Mouse (Mus musculus) ES-Bruce4 (cell line): ENCODE data around the gene Atp11a. TPM values are rescaled to one million over a fixed set of nuclear protein-coding genes. Genes with fewer than 3 reads are reported as not detected.

ENCODE experiments used
- H3K27ac ChIP-seq: 2 replicates; pipeline ENCODE4 v1.5.1; 2012; ENCODE audit warnings: low read length, inconsistent platforms; ENCODE audit not compliant: insufficient read depth
- H3K27me3 ChIP-seq: 2 replicates; pipeline ENCODE4 v1.6.1; 2012; ENCODE audit warnings: mild to moderate bottlenecking, low read length, inconsistent platforms; ENCODE audit not compliant: control insufficient read depth, poor library complexity, insufficient read depth, severe bottlenecking
- H3K36me3 ChIP-seq: 2 replicates; pipeline ENCODE4 v1.6.1; 2012; ENCODE audit warnings: inconsistent platforms, mild to moderate bottlenecking, low read length, moderate library complexity; ENCODE audit not compliant: control insufficient read depth, poor library complexity, insufficient read depth, severe bottlenecking
- H3K4me1 ChIP-seq: one replicate; pipeline ENCODE4 v1.8.1; 2011; ENCODE audit warnings: low read length; ENCODE audit not compliant: control insufficient read depth, insufficient read depth
- H3K4me3 ChIP-seq: 2 replicates; pipeline ENCODE4 v1.5.1; 2011; ENCODE audit warnings: low read depth, mild to moderate bottlenecking, low read length
- H3K9ac ChIP-seq: 2 replicates; pipeline ENCODE4 v1.6.1; 2012; ENCODE audit warnings: low read depth, mild to moderate bottlenecking, inconsistent platforms; ENCODE audit not compliant: poor library complexity, severe bottlenecking
- H3K9me3 ChIP-seq: replicated peaks from 2 replicates; pipeline ENCODE4 v1.6.1; 2012; ENCODE audit warnings: mild to moderate bottlenecking, low read length, inconsistent platforms; ENCODE audit not compliant: control insufficient read depth, poor library complexity, insufficient read depth, severe bottlenecking
- CTCF ChIP-seq: IDR thresholded peaks from one replicate; pipeline ENCODE4 v1.8.1; 2011; ENCODE audit warnings: low read depth, low read length
- EP300 ChIP-seq: IDR thresholded peaks from 2 replicates; pipeline ENCODE4 v1.6.1; 2011; ENCODE audit warnings: low read depth, low read length; ENCODE audit not compliant: insufficient read depth
- POLR2A ChIP-seq: IDR thresholded peaks from one replicate; pipeline ENCODE4 v1.8.1; 2011; ENCODE audit warnings: low read length; ENCODE audit not compliant: insufficient read depth
- polyA plus RNA-seq: library from polyadenylated mRNA; stranded (reverse); fragments of >200 nt; gene quantifications from 2 replicates; pipeline ENCODE4 v1.2.4, GENCODE M21; 2011; ENCODE audit warnings: low read depth; ENCODE audit not compliant: missing spikeins, insufficient read depth, insufficient read length

Atp11a gene
- polyA plus RNA-seq, 1 experiment: 58.5 TPM

DNA sequence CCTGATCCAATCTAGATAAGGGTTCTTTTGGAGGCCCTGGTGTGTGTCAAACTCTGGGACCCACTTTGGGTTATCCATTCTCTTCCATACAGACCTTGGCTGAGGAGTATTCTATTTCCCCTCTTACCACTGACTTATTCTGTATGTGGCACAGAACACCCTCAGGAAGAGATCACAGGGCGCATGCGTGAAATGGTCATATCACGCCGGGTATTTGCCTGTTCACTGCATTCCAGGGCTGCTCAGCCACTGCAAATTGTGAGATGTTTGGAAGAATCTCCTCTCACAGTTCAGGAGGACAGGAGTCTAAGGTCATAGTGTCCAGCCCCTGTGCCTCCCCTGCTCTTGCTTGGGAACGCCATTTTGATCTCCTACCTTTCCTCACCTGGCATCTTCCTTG is 113.8 kb downstream of the Atp11a start:
- Histone ChIP-seq H3K9me3 (no peaks in the 10 kb centered on the region), H3K4me3 (no peak overlapping the region), H3K36me3 (no peaks in the 10 kb centered on the region), H3K27me3 (no peaks in the 10 kb centered on the region), H3K27ac (peak overlapping the region; percentile 68), H3K9ac (no peak overlapping the region), H3K4me1 (peaks cover 12% of the 10 kb centered on the region)
- TF ChIP-seq EP300 (no peak), POLR2A (no peak), CTCF (no peak)

DNA sequence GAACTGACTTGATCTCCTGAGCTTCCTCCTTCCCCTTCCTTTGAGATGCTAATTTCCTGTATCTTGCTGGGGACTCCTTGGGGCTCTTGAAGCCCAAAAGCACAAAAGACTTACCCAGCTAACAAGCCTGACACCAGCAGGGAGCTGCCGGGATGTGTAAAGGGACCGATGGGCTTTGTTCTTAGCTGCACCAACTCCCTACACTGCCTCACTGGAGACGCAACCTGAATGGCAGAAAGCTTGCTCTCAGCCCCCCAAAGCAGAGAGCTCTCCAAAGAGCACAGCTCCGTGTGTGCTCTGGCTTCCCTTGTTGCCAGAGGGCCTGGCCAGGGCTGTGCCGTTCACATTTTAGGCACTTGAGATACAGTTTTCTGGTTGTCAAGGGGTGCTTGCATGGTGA is 114.6 kb downstream of the Atp11a start:
- TF ChIP-seq POLR2A: no peak
- TF ChIP-seq EP300: peak; percentile 75
- Histone ChIP-seq H3K4me3 (no peak overlapping the region), H3K9ac (no peak overlapping the region), H3K27ac (peak overlapping the region; percentile 90), H3K4me1 (peaks cover 12% of the 10 kb centered on the region), H3K9me3 (no peaks in the 10 kb centered on the region), H3K27me3 (no peaks in the 10 kb centered on the region), H3K36me3 (no peaks in the 10 kb centered on the region)

GRCm38 (mm10) chr8:12872983-12873356 is 116.2 kb downstream of the Atp11a start:
- H3K4me3 ChIP-seq: peak overlapping the region; percentile 63
- H3K36me3 ChIP-seq: no peaks in the 10 kb centered on the region
- peaks cover 12% of the 10 kb centered on the region for H3K4me1 ChIP-seq
- no peaks in the 10 kb centered on the region for H3K27me3 ChIP-seq
- peak overlapping the region; percentile 28; the same call in 1 of the 2 replicates for H3K9ac ChIP-seq
- H3K9me3 ChIP-seq: no peaks in the 10 kb centered on the region
- peak overlapping the region; percentile 65 for H3K27ac ChIP-seq
- TF ChIP-seq EP300: 0 out of 2 replicates have a peak, but pooled peaks have one; percentile 70
- TF ChIP-seq CTCF: no peak

DNA sequence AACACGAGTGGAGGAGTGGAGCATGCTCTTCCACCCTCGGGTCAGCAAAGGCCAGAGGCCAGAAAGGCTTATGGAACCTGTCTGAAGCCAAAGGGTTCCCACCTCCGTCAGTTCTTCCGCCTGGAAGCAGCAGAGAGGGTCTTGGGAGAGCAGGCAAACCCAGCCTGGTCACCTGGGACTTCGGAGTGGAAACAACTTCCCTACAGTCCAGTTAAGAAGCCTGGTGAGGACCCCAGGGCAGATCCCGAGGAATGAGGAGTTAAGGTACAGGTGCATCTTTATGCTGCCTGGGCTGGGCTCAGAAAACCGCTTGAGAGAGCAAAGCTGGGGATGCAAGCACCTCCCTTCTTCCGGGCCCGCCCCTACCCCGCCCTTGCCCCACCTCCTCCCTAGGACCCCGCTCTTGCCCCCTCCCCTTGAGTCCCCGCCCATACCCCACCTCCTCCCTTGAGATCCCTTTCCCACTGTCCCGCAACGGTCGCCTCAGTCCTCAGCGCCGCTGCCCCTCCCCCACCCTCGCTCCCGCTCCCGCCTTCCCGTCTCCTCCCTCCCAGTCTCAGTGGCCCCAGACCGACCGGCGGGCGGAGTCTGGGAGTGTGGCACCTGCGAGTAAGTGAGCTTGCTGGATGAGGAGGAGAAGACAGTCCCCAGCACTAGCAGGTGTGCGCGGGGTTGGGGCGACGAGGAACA is 116.7 kb downstream of the Atp11a start, which contains the start of gene Mcf2l:
Gene Mcf2l, plus strand, starts transcription at position 450 of the 690 bp plus-strand sequence.
- Histone ChIP-seq H3K9me3 (no peaks in the 10 kb centered on the region), H3K4me1 (peaks cover 12% of the 10 kb centered on the region), H3K4me3 (peak within 1 kb of the TSS; percentile 75), H3K36me3 (no peaks in the 10 kb centered on the region), H3K9ac (peak within 1 kb of the TSS; percentile 41), H3K27me3 (no peaks in the 10 kb centered on the region), H3K27ac (peak within 1 kb of the TSS; percentile 65)
- TF ChIP-seq CTCF (no peak), EP300 (peak; percentile 66), POLR2A (peak; percentile 36)

DNA sequence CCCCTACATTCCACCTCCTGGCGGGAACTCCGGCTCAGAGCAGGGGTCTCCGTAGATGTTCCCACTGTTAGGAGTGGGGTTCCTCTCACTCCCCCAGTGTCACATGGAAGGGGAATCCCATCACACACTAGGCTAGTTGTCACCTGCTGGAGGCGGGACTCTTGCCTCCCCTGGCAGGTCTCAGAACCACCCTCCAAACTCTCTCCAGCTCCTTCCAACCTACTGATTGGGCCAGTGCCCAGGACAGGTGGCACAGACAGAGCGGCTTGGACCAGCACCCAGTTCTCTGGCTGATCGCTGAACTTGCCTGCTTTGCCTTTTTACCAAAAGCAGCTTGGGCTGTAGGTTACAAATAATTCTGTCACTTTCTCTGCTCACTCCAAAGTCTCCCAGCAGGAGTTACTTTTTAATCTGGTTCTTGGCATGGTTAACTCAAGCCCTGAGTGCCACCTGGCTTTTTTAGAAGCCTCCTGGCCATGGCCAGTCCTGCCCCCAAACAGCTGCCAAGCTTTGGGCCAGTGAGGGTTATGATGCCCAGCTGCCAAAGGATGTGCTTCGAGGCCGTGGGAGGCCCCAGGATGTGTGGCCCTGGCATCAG is 117.5 kb downstream of the Atp11a start:
- Histone ChIP-seq H3K9me3 (no peaks in the 10 kb centered on the region), H3K27me3 (no peaks in the 10 kb centered on the region), H3K36me3 (no peaks in the 10 kb centered on the region), H3K4me1 (peaks cover 12% of the 10 kb centered on the region), H3K9ac (peak overlapping the region; percentile 41), H3K4me3 (peak overlapping the region; percentile 75), H3K27ac (peak overlapping the region; percentile 22)
- TF ChIP-seq POLR2A (no peak), CTCF (no peak), EP300 (no peak)

- no peak overlapping the region for H3K27ac ChIP-seq
- H3K4me1 ChIP-seq: peaks cover 12% of the 10 kb centered on the region
- H3K27me3 ChIP-seq: no peaks in the 10 kb centered on the region
Observed at GRCm38 (mm10) chr8:12874971-12875370, 118.2 kb downstream of the Atp11a start.

More at GRCm38 (mm10) chr8:12874971-12875370, 118.2 kb downstream of the Atp11a start:
- Histone ChIP-seq H3K9me3 (no peaks in the 10 kb centered on the region), H3K4me3 (no peak overlapping the region), H3K36me3 (no peaks in the 10 kb centered on the region), H3K9ac (no peak overlapping the region)
- no peak for TF ChIP-seq CTCF
- TF ChIP-seq EP300: no peak
